Mouse (Mus musculus) myocyte (in vitro differentiated cells): ENCODE measurements around the gene Ntng1.

Experiments
- CEBPB ChIP-seq: IDR thresholded peaks from 2 replicates; pipeline ENCODE4 v1.6.1; 2011; ENCODE audit warnings: mild to moderate bottlenecking, moderate library complexity; ENCODE audit not compliant: poor library complexity, insufficient read depth, severe bottlenecking
- E2F4 ChIP-seq: IDR thresholded peaks from one replicate; pipeline ENCODE4 v1.6.1; 2011; ENCODE audit warnings: mild to moderate bottlenecking, control low read depth, moderate library complexity; ENCODE audit not compliant: insufficient read depth
- MAX ChIP-seq: IDR thresholded peaks from one replicate; pipeline ENCODE4 v1.6.1; 2011; ENCODE audit warnings: low read depth, mild to moderate bottlenecking, control low read depth
- POLR2A ChIP-seq: IDR thresholded peaks from one replicate; pipeline ENCODE4 v1.6.1; 2011; ENCODE audit warnings: low read depth, mild to moderate bottlenecking, control low read depth, moderate library complexity; ENCODE audit not compliant: insufficient read length
- SRF ChIP-seq: IDR thresholded peaks from one replicate; pipeline ENCODE4 v1.6.1; 2011; ENCODE audit warnings: low read depth; ENCODE audit not compliant: control insufficient read depth, insufficient read length
- TCF12 ChIP-seq: IDR thresholded peaks from one replicate; pipeline ENCODE4 v1.6.1; 2011; ENCODE audit warnings: mild to moderate bottlenecking, control low read depth; ENCODE audit not compliant: poor library complexity, insufficient read depth, severe bottlenecking
- USF1 ChIP-seq: IDR thresholded peaks from one replicate; pipeline ENCODE4 v1.6.1; 2011; ENCODE audit warnings: low read depth, mild to moderate bottlenecking, control low read depth, moderate library complexity

DNA sequence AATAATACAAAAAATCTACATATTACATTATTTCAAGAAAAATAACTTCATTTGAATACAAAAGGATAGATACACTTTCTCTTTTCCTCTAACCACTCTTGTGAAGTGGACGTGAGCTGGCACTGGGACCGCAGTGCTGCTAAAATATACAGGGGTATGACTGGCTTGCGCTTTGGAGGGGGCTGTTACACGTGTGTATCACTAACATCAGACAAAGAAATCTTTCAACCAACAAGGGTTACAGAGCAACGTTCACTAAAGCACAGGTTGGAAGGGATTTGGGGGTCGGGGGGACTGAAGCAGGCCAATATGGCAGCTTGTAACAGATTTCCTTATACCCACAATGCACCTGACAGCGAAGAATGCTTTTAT, 361.9 kb downstream of the Ntng1 start:
- TF ChIP-seq POLR2A: no peak
- TF ChIP-seq E2F4: no peak
- no peak for TF ChIP-seq MAX
- TF ChIP-seq USF1: no peak
- TF ChIP-seq SRF: no peak
- no peak for TF ChIP-seq TCF12
- no peak for TF ChIP-seq CEBPB
